Mouse (Mus musculus): Measurements from ENCODE around the gene Ffar1. TPM values are rescaled to one million over a fixed set of nuclear protein-coding genes. Genes with fewer than 3 reads are reported as not detected.
A peak's percentile ranks its signal among the peaks of the same experiment; 100 is the strongest.

Ffar1 gene
- polyA plus RNA-seq, 1 experiment from 2014 or later: not detected

DNA sequence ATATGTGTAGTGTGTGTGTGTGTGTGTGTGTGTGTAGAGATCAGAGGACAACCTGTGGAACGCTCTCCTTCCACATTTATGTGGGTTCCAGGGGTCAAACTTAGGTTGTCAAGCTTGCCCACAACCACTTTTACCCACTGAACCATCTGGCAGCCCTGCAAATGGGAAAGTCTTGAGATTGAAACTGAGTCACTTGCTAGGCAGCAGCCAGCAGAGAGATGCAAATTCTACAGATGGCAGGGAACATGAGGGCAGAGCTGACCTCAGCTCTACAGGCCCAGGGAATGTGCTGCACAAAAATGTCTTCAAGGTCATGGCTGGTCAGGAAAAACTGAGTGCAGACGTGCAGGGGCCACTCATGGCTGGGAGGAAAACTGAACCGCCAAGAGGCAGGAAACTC, 20.0 kb upstream of the Ffar1 start:
- Histone ChIP-seq H3K27me3 (replicated peaks; ENCODE audit: low read depth, poor library complexity, severe bottlenecking) (no peaks in the 10 kb centered on the region), H3K36me3 (replicated peaks) (no peaks in the 10 kb centered on the region), H3K9me3 (peaks cover 4% of the 10 kb centered on the region), H3K4me3 (no peak overlapping the region), H3K27ac (replicated peaks) (no peak overlapping the region), H3K4me1 (no peaks in the 10 kb centered on the region)
- 78% methylated on average over 3 of the region's 3 CpGs for WGBS
- no peak for DNase-seq (ENCODE audit: low spot score)

DNA sequence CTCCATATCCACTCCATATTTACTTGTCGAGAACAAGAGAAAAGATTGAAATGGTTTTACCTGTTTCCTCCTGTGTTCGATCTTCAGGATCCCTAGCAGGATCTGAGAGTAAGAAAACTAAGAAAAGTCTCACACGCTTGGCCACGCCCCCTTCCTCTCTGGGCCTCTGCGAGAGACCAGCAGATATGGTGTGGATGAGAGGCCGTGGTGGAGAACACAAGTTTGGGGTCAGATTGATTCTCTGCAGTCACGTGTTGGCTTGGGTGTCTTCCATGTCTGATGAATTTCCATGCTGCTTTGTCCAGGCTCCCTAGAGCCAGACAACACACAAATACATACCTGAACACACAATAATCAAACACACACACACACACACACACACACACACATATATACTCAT, 18.8 kb upstream of the Ffar1 start, which contains the start of gene Cd22:
Gene Cd22 (minus strand): TSS at position 167 of the 400 bp plus-strand sequence.
- no peak for DNase-seq (ENCODE audit: low spot score)
- no peaks in the 10 kb centered on the region for H3K36me3 ChIP-seq (replicated peaks)
- no peaks in the 10 kb centered on the region for H3K27me3 ChIP-seq (replicated peaks; ENCODE audit: low read depth, poor library complexity, severe bottlenecking)
- 76% methylated on average over 7 of the region's 7 CpGs for WGBS
- peaks cover 4% of the 10 kb centered on the region for H3K9me3 ChIP-seq
- H3K4me3 ChIP-seq: no peak within 1 kb of the TSS
- H3K4me1 ChIP-seq: no peaks in the 10 kb centered on the region
- no peak within 1 kb of the TSS for H3K27ac ChIP-seq (replicated peaks)

DNA sequence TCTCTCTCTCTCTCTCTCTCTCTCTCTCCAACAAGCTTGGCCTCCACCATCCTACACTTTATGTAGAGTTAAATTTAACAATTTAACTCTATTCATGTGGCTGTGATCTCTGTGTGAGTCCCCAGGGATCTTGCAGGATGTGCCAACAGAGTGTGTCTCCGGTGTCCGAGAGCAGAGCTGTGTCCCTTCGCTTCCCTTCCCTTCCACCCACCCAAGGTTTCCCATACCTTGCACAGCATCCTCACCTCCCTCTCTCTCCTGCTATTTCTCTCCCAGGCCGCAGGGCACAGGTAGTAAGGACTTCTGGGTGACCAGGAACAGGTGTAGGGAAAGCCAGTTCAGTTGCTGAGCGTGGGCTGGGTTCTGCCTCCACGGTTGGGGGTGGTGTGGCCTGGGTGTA, 17.6 kb upstream of the Ffar1 start:
- Histone ChIP-seq H3K36me3 (replicated peaks) (no peaks in the 10 kb centered on the region), H3K4me3 (no peak overlapping the region), H3K4me1 (no peaks in the 10 kb centered on the region), H3K27ac (replicated peaks) (no peak overlapping the region), H3K27me3 (replicated peaks; ENCODE audit: low read depth, poor library complexity, severe bottlenecking) (peaks cover under 1% of the 10 kb centered on the region; the same call in 1 of the 2 replicates), H3K9me3 (peaks cover 4% of the 10 kb centered on the region)
- WGBS: 80% methylated on average over 6 of the region's 6 CpGs
- DNase-seq (ENCODE audit: low spot score): no peak

DNA sequence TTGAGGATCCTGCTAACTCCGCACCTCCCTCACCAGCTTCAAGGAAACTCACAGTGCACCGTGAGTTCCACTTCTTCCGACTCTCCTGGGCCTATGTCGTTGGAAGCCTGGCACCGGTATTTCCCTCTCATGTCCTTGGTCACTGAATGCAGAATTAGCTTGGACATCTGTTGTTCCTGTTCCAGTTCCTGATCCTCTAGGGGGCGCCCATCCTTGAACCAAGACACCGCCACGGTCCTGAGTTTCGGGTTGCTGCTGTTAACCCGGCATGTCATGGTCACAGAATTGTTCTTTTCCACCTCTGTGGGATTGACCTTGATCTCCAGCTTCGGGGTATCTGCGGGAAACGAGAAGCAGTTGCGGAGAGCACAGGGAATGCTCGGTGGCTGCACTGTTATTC, 11.7 kb upstream of the Ffar1 start:
- WGBS: 28% methylated on average over 15 of the region's 15 CpGs
- peaks cover 7% of the 10 kb centered on the region; the same call in 1 of the 2 replicates for H3K27me3 ChIP-seq (replicated peaks; ENCODE audit: low read depth, poor library complexity, severe bottlenecking)
- no peak overlapping the region for H3K27ac ChIP-seq (replicated peaks)
- H3K36me3 ChIP-seq (replicated peaks): no peaks in the 10 kb centered on the region
- H3K4me1 ChIP-seq: no peaks in the 10 kb centered on the region
- peak; percentile 75 for DNase-seq (ENCODE audit: low spot score)
- H3K9me3 ChIP-seq: no peaks in the 10 kb centered on the region
- peak overlapping the region; percentile 29; the same call in 1 of the 2 replicates for H3K4me3 ChIP-seq

DNA sequence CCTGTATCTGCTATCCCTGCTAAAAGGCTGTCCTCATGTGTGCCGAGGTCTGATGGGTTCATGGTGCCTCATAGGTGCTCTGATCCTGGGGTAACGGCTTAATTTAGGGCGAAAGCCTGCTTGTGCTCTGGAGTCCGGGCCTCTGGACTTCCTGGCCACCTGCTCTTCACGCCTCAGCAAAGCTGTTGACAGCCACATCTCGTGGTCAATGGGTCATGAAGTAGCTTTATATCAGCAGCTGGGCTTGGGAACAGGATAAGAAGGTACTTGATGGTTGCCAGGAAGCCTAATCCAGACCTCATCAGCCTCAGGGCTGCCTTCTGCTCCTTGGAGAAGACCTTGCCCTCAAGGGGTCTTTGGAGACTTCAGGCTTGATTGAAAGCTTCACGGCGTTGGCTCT, 2.0 kb upstream of the Ffar1 start:
- no peak for DNase-seq (ENCODE audit: low spot score)
- no peaks in the 10 kb centered on the region for H3K36me3 ChIP-seq (replicated peaks)
- no peaks in the 10 kb centered on the region; the same call in 1 of the 2 replicates for H3K9me3 ChIP-seq
- H3K4me1 ChIP-seq: peaks cover 18% of the 10 kb centered on the region
- no peak overlapping the region for H3K27ac ChIP-seq (replicated peaks)
- WGBS: 83% methylated on average over 8 of the region's 8 CpGs
- H3K27me3 ChIP-seq (replicated peaks; ENCODE audit: low read depth, poor library complexity, severe bottlenecking): peaks cover 10% of the 10 kb centered on the region
- no peak overlapping the region for H3K4me3 ChIP-seq

DNA sequence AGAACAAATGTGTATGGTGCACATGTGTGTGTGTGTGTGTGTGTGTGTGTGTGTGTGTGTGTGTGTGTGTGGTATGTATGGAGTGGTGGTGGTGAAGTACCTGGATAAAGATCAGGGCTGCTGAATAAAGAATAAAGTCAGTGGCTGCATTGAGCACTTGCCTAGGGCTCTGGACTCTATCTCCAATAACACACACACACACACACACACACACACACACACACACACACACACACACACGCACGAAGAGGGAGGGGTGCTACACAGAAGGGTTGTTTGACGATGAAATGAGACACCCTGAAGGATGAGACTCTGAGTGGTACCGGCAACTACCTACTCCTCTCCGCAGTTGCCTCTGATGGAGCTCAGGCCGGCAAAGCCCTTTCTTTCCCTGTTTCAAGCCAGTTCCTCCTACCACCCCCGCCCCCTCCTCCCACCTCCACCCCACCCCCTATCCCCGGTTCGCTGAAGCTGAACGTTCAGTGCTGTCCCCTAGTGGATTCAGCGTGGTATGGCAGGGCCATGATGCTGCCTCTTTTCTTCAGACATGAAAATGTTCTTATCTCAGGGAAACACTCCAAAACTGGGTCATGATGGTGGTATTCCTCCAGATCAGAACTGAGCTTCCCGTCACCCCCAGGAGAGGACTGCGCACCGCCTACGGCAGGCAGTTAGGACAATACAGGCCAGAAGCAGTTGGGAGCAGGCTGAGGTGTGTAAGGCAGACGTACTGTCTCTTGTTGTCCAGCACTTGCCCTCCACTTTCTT, 1.5 kb downstream of the Ffar1 start:
- Histone ChIP-seq H3K9me3 (no peaks in the 10 kb centered on the region; the same call in 1 of the 2 replicates), H3K4me1 (peaks cover 9% of the 10 kb centered on the region; the same call in 1 of the 2 replicates), H3K36me3 (replicated peaks) (no peaks in the 10 kb centered on the region), H3K4me3 (peak overlapping the region; percentile 46), H3K27ac (replicated peaks) (0 out of 2 replicates have a peak overlapping the region, but pooled peaks have one; percentile 31), H3K27me3 (replicated peaks; ENCODE audit: low read depth, poor library complexity, severe bottlenecking) (peaks cover 22% of the 10 kb centered on the region)
- WGBS: 9% methylated on average over 16 of the region's 16 CpGs
- peak; percentile 81 for DNase-seq (ENCODE audit: low spot score)

DNA sequence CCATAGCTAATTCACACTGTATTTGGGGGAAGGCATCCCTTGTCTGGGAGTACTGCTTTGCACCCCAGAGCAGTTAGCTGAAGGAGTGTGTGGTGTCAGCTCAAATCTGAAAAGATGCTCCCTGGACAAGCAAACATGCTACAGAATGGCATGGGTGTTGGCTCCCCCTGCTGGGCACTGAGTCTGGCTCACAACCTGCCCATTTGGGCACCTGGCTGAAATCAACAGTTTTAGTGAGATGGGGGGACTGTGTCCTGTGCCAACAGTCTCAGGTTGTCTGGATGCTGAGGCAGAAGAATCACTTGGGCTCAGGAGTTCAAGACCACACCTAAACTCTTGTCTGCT, 2.1 kb downstream of the Ffar1 start:
- no peaks in the 10 kb centered on the region for H3K36me3 ChIP-seq (replicated peaks)
- peaks cover 26% of the 10 kb centered on the region for H3K27me3 ChIP-seq (replicated peaks; ENCODE audit: low read depth, poor library complexity, severe bottlenecking)
- H3K27ac ChIP-seq (replicated peaks): no peak overlapping the region
- DNase-seq (ENCODE audit: low spot score): peak; percentile 81
- no peaks in the 10 kb centered on the region; the same call in 1 of the 2 replicates for H3K9me3 ChIP-seq
- peaks cover 9% of the 10 kb centered on the region; the same call in 1 of the 2 replicates for H3K4me1 ChIP-seq
- no peak overlapping the region for H3K4me3 ChIP-seq

DNA sequence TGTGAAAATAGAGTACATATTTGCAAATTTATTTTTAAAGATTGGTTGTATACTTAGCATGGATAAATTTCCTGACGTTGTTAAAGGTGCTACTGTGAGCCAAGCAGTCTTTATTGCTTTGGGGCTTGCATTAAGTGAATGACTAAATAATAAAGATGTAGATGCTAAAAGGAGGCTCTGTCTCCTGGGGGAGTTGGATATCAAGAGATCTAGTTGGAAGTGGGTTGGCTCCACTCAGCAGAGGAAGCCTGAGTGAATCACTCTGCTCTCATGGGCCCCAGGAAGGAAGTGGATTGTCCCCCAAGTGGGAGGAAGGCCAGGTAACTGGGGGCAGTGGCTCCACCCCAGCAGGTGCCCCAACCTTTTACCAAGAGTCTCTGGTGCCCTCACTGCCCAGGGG, 3.6 kb downstream of the Ffar1 start:
- Histone ChIP-seq H3K27me3 (replicated peaks; ENCODE audit: low read depth, poor library complexity, severe bottlenecking) (peaks cover 26% of the 10 kb centered on the region), H3K9me3 (no peaks in the 10 kb centered on the region; the same call in 1 of the 2 replicates), H3K4me1 (peaks cover 9% of the 10 kb centered on the region; the same call in 1 of the 2 replicates), H3K27ac (replicated peaks) (no peak overlapping the region), H3K36me3 (replicated peaks) (no peaks in the 10 kb centered on the region), H3K4me3 (no peak overlapping the region)
- DNase-seq (ENCODE audit: low spot score): no peak
- 74% methylated on average over 1 of the region's 1 CpGs for WGBS

DNA sequence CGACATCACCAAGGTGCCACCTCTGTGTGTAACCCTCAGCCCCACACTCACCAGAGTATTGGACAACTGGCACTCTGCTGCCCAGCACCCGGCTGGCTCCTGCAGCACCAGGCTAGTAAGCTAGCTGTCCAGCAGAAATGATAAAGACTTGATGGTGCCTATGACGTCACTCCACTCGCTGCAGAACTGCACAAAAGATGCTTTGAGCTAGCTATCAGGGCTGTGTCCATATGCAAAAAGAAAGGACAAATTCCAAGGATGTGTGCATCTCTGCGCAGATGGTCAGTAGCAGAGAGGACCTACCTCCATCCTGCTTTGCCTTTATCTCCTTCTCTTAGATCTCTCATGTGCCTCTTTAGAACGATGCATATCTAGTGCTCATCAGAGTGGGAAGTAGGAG, 5.3 kb downstream of the Ffar1 start, which contains the start of gene Ffar3:
Gene Ffar3 (minus strand): TSS at position 101 of the 400 bp plus-strand sequence.
- Histone ChIP-seq H3K9me3 (no peaks in the 10 kb centered on the region), H3K4me3 (no peak within 1 kb of the TSS), H3K4me1 (peaks cover 9% of the 10 kb centered on the region; the same call in 1 of the 2 replicates), H3K36me3 (replicated peaks) (no peaks in the 10 kb centered on the region), H3K27ac (replicated peaks) (no peak within 1 kb of the TSS), H3K27me3 (replicated peaks; ENCODE audit: low read depth, poor library complexity, severe bottlenecking) (peaks cover 23% of the 10 kb centered on the region)
- DNase-seq (ENCODE audit: low spot score): no peak
- 85% methylated on average over 6 of the region's 6 CpGs for WGBS

DNA sequence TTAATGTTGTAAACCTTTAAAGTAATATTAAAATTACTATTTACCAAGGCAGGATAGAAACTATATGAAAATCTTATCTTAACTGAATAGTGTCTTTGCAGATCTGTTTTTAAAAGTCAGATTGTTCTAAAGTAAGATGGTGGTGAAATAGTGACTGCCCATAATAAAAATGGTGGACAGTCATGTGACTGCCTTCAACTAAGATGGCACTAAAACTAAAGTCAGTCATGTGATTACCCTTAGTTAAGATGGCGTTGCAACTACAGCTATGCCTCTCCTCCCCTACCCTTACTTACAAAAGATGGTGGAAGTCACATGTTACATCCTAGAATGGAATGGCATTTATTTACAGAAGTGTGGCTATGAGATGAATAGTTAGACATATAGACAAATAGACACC, 9.9 kb downstream of the Ffar1 start:
- Histone ChIP-seq H3K27ac (replicated peaks) (no peak overlapping the region), H3K9me3 (no peaks in the 10 kb centered on the region), H3K4me3 (no peak overlapping the region), H3K36me3 (replicated peaks) (no peaks in the 10 kb centered on the region), H3K4me1 (0 out of 2 replicates have a peak, but pooled peaks cover 2% of the 10 kb centered on the region), H3K27me3 (replicated peaks; ENCODE audit: low read depth, poor library complexity, severe bottlenecking) (peaks cover 16% of the 10 kb centered on the region; the same call in 1 of the 2 replicates)
- DNase-seq (ENCODE audit: low spot score): no peak
- 80% methylated on average over 1 of the region's 1 CpGs for WGBS

DNA sequence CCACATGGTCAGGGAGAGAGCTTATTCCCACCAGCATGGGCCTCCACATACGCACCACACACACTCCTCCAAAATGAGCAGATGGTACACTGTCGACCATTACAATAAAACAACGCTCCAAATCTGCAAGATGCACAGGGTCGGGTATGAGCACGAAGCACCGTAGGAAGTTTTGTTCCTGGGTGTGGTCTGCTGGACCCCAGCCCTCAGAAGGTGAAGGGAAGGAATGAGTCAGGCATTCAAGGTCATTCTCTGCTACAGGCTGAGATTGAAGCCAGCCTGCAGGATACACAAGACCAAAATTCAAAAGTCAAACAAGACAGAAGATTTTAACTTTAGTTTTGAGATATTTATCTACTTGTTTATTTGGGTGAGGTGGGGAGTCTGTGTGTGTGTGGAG, 13.4 kb downstream of the Ffar1 start:
- H3K9me3 ChIP-seq: no peaks in the 10 kb centered on the region
- no peaks in the 10 kb centered on the region for H3K27me3 ChIP-seq (replicated peaks; ENCODE audit: low read depth, poor library complexity, severe bottlenecking)
- DNase-seq (ENCODE audit: low spot score): no peak
- no peak overlapping the region for H3K27ac ChIP-seq (replicated peaks)
- no peaks in the 10 kb centered on the region for H3K36me3 ChIP-seq (replicated peaks)
- H3K4me1 ChIP-seq: peaks cover 17% of the 10 kb centered on the region
- H3K4me3 ChIP-seq: no peak overlapping the region
- WGBS: 87% methylated on average over 6 of the region's 6 CpGs

DNA sequence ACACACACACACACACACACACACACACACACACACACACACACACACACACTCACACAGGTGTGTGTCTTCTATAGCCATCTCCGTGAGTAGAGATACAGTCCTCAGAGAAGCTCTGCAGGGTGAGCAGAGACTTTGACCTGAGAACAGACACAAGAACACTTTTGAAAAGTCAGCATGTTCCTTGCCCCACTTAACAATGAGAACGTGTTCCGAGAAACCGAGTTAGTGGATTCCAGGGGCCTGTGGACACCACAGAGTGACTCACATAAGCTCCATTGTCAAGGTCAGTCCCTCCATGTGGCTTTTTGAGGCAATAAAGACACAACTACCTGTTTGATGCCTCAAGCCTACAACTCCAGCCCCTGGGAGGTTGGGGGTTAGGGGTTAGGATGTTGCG, 14.0 kb downstream of the Ffar1 start:
- Histone ChIP-seq H3K36me3 (replicated peaks) (no peaks in the 10 kb centered on the region), H3K4me1 (peaks cover 17% of the 10 kb centered on the region), H3K4me3 (no peak overlapping the region), H3K27ac (replicated peaks) (no peak overlapping the region), H3K27me3 (replicated peaks; ENCODE audit: low read depth, poor library complexity, severe bottlenecking) (no peaks in the 10 kb centered on the region), H3K9me3 (no peaks in the 10 kb centered on the region)
- no peak for DNase-seq (ENCODE audit: low spot score)
- WGBS: 85% methylated on average over 5 of the region's 5 CpGs

DNA sequence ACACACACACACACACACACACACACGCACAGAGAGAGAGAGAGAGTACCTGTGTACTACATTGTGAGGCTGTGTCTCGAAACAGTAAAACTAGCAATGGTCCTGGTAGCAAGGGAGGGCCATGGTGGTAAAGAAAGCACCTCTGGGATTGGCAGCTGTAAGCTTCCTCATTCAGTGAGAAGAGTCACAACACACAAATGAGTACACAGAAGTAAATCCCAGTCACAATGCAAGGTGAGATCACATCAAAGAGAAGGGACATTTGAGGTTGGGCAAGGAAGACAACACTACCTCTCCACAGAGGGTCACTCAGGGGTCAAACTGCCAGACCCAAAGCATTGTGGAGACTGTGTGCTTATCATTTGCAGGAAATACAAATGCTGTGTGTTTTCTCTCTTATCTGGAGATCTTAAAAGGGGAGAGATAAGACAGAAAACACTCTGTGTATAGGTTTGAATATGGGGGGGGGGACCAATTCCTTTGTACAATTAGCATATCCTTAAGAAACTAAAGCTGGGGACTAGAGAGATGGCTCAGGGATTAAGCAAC, 14.8 kb downstream of the Ffar1 start:
- H3K4me1 ChIP-seq: peaks cover 17% of the 10 kb centered on the region
- DNase-seq (ENCODE audit: low spot score): no peak
- no peaks in the 10 kb centered on the region for H3K9me3 ChIP-seq
- no peaks in the 10 kb centered on the region for H3K36me3 ChIP-seq (replicated peaks)
- H3K27ac ChIP-seq (replicated peaks): no peak overlapping the region
- WGBS: 68% methylated on average over 2 of the region's 2 CpGs
- H3K4me3 ChIP-seq: no peak overlapping the region
- H3K27me3 ChIP-seq (replicated peaks; ENCODE audit: low read depth, poor library complexity, severe bottlenecking): no peaks in the 10 kb centered on the region
